Mouse (Mus musculus) embryonic fibroblast, embryonic 13.5 days (primary cell): ENCODE measurements around the gene Farsa.

ENCODE experiments used
- CTCF ChIP-seq: IDR thresholded peaks from 2 replicates; pipeline ENCODE4 v1.5.1; 2011; ENCODE audit warnings: mild to moderate bottlenecking, control low read depth, low read length, moderate library complexity, borderline replicate concordance; ENCODE audit not compliant: insufficient read depth
- POLR2A ChIP-seq: IDR thresholded peaks from 2 replicates; pipeline ENCODE4 v1.6.1; 2011; ENCODE audit warnings: low read depth, mild to moderate bottlenecking, control low read depth, low read length, moderate library complexity

GRCm38 (mm10) chr8:84834002-84834865 lies 22.6 kb upstream of the Farsa start:
- TF ChIP-seq CTCF (no peak), POLR2A (no peak)
